Mouse (Mus musculus) kidney, adult 11 months (tissue): ENCODE measurements around the gene Tle4.
A peak's percentile ranks its signal among the peaks of the same experiment; 100 is the strongest.
"Not testable (repeated sequence)": the region's sequence is repeated elsewhere in the genome, so short reads cannot be mapped to it uniquely, and the experiment has no call there.

Experiments
- DNase-seq: peaks from one replicate; pipeline ENCODE4 v3.0.0; 2022

Tle4 gene

GRCm38 (mm10) chr19:14597917-14598689 lies at the start of gene Tle4:
Tle4 (minus strand) TSS chr19:14598051.
- DNase-seq, result peak; percentile 100

GRCm38 (mm10) chr19:14645666-14646065 lies 47.8 kb upstream of the Tle4 start:
- DNase-seq, result no peak

GRCm38 (mm10) chr19:14644756-14645155 lies 46.9 kb upstream of the Tle4 start:
- no peak for DNase-seq

GRCm38 (mm10) chr19:14643091-14643490 lies 45.2 kb upstream of the Tle4 start:
- not testable (repeated sequence) for DNase-seq

GRCm38 (mm10) chr19:14642663-14643062 lies 44.8 kb upstream of the Tle4 start:
- DNase-seq, result no peak

- peak; percentile 4 for DNase-seq
Measured at GRCm38 (mm10) chr19:14635213-14635928, 37.5 kb upstream of the Tle4 start.

GRCm38 (mm10) chr19:14623355-14623754 lies 25.5 kb upstream of the Tle4 start:
- no peak for DNase-seq

GRCm38 (mm10) chr19:14620534-14620933 lies 22.7 kb upstream of the Tle4 start:
- no peak for DNase-seq

- no peak for DNase-seq
Measured at GRCm38 (mm10) chr19:14619814-14620213, 22.0 kb upstream of the Tle4 start.

- DNase-seq, result no peak
Measured at GRCm38 (mm10) chr19:14614816-14615215, 17.0 kb upstream of the Tle4 start.

- DNase-seq, result no peak
Measured at GRCm38 (mm10) chr19:14610542-14611317, 12.9 kb upstream of the Tle4 start.

GRCm38 (mm10) chr19:14600841-14601240 lies 3.0 kb upstream of the Tle4 start:
- DNase-seq, result peak; percentile 77

- no peak for DNase-seq
Measured at GRCm38 (mm10) chr19:14600354-14600753, 2.5 kb upstream of the Tle4 start.

- peak; percentile 8 for DNase-seq
Measured at GRCm38 (mm10) chr19:14599851-14600251, 2.0 kb upstream of the Tle4 start.

- no peak for DNase-seq
Measured at GRCm38 (mm10) chr19:14598690-14599288, 938 bp upstream of the Tle4 start.

- peak; percentile 36 for DNase-seq
Measured at GRCm38 (mm10) chr19:14596941-14597916, 622 bp downstream of the Tle4 start.

- no peak for DNase-seq
Measured at GRCm38 (mm10) chr19:14596358-14596940, 1.4 kb downstream of the Tle4 start.

- no peak for DNase-seq
Measured at GRCm38 (mm10) chr19:14595390-14595997, 2.4 kb downstream of the Tle4 start.

GRCm38 (mm10) chr19:14594537-14594936 lies 3.3 kb downstream of the Tle4 start:
- DNase-seq, result no peak

- no peak for DNase-seq
Measured at GRCm38 (mm10) chr19:14591809-14592535, 5.9 kb downstream of the Tle4 start.
